Mouse (Mus musculus) intestine, postnatal 0 days (tissue): ENCODE data around the gene Rpl41. TPM values are rescaled to one million over a fixed set of nuclear protein-coding genes. Genes with fewer than 3 reads are reported as not detected.

Source experiments
- ATAC-seq: fragments of 200-750 bp; cut with Nextera tagmentation; 2 replicates; pipeline ENCODE4 v1.8.0; 2017; ENCODE audit warnings: mild to moderate bottlenecking, moderate TSS enrichment, moderate library complexity
- H3K27ac ChIP-seq: fragments of 300-500 bp; sonication (generic); 2 replicates; pipeline ENCODE4 v1.5.1; 2014; ENCODE audit warnings: mild to moderate bottlenecking, low read depth, low read length, moderate library complexity
- H3K27me3 ChIP-seq: fragments of 300-500 bp; sonication (generic); replicated peaks from 2 replicates; pipeline ENCODE4 v1.6.1; 2014; ENCODE audit warnings: low read length, mixed read lengths; ENCODE audit not compliant: control insufficient read depth, insufficient read depth
- H3K36me3 ChIP-seq: fragments of 300-500 bp; sonication (generic); 2 replicates; pipeline ENCODE4 v1.6.1; 2014; ENCODE audit warnings: mild to moderate bottlenecking, moderate library complexity; ENCODE audit not compliant: control insufficient read depth, insufficient read depth
- H3K4me1 ChIP-seq: fragments of 300-500 bp; sonication (generic); replicated peaks from 2 replicates; pipeline ENCODE4 v1.6.1; 2014; ENCODE audit warnings: antibody characterized with exemption, low read length, mixed read lengths; ENCODE audit not compliant: control insufficient read depth, insufficient read depth
- H3K4me2 ChIP-seq: fragments of 300-500 bp; sonication (generic); replicated peaks from 2 replicates; pipeline ENCODE4 v1.6.1; 2014; ENCODE audit warnings: low read depth, mild to moderate bottlenecking, moderate library complexity
- H3K4me3 ChIP-seq: fragments of 300-500 bp; sonication (generic); 2 replicates; pipeline ENCODE4 v1.5.1; 2014; ENCODE audit warnings: low read depth, low read length
- H3K9ac ChIP-seq: fragments of 300-500 bp; sonication (generic); 2 replicates; pipeline ENCODE4 v1.6.1; 2014; ENCODE audit warnings: mild to moderate bottlenecking, low read depth, low read length
- H3K9me3 ChIP-seq: fragments of 300-500 bp; sonication (generic); 2 replicates; pipeline ENCODE4 v1.6.1; 2016; ENCODE audit warnings: mixed run types; ENCODE audit not compliant: control insufficient read depth
- CTCF ChIP-seq: sonication (generic); IDR thresholded peaks from 2 replicates; pipeline ENCODE4 v1.5.1; 2016; ENCODE audit warnings: low read depth, mild to moderate bottlenecking, control low read depth, antibody characterized with exemption, moderate library complexity
- WGBS: fragments of 180-500 bp; shearing (Covaris S2); extraction: QIAGEN DNeasy Blood & Tissue Kit; methylation state at CpG from one replicate; pipeline ENCODE4 v1.1.7; 2014; 5-methylcytosine and 5-hydroxymethylcytosine counted together
- polyA plus RNA-seq: library from polyadenylated mRNA; unstranded; fragments of >200 nt; fragmentation: Nextera tagmentation; extraction: Ambion mirVana; gene quantifications from 2 replicates; pipeline ENCODE4 v1.2.1, GENCODE M21; 2015

The Rpl41 gene
- polyA plus RNA-seq, 1 experiment from 2014 or later: 2,428 TPM

DNA sequence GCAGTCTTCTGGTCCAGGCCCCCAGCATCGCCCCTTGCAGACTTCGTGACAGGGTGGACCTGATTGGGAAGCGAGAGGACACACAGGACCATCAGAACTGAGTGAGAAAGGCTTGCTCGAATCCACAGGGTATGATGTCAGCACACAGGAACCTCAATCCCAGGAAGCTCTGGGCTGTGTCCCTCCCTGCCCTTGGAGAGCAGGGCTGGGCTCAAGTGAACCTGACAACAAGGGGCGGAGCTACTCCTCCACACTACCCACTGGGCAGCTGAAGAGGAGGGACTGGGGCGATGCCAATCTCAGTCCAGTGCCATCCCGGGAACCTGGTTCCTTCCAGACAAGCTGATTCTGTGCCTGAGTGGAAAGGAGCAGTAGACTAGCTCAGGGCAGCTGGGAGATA, 34.5 kb upstream of the Rpl41 start:
- Histone ChIP-seq H3K9ac (0 out of 2 replicates have a peak overlapping the region, but pooled peaks have one; percentile 0), H3K27ac (peak overlapping the region; percentile 57; the same call in 1 of the 2 replicates), H3K4me2 (peak overlapping the region; percentile 35), H3K9me3 (no peaks in the 10 kb centered on the region), H3K4me1 (0 out of 2 replicates have a peak, but pooled peaks cover 5% of the 10 kb centered on the region), H3K4me3 (no peak overlapping the region), H3K27me3 (peaks cover 4% of the 10 kb centered on the region; the same call in 1 of the 2 replicates), H3K36me3 (peaks cover 25% of the 10 kb centered on the region)
- no peak for ATAC-seq
- no peak for TF ChIP-seq CTCF
- 32% methylated on average over 7 of the region's 7 CpGs for WGBS

DNA sequence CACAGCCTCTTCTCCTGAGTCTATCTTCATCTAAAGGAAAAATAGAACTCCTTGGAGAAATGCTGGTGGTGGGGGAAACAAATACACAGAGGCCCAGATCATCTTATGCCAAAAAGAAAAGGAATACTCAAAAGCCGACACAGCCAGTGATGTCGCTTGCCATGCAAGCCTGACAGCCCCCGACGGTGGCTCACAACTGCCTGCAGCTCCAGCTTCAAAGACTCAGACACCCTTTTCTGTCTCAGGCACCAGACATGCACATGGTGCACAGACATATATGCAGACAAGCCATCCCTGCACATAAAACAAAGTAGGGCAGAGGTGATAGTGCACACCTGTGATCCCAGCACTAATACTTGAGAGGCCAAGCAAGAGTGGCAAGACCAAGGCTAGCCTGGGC, 30.6 kb upstream of the Rpl41 start:
- H3K9ac ChIP-seq: no peak overlapping the region
- H3K27ac ChIP-seq: peak overlapping the region; percentile 58
- 64% methylated on average over 4 of the region's 4 CpGs for WGBS
- no peaks in the 10 kb centered on the region for H3K9me3 ChIP-seq
- 0 out of 2 replicates have a peak, but pooled peaks cover 5% of the 10 kb centered on the region for H3K4me1 ChIP-seq
- peaks cover 53% of the 10 kb centered on the region for H3K36me3 ChIP-seq
- no peak for TF ChIP-seq CTCF
- H3K4me3 ChIP-seq: no peak overlapping the region
- ATAC-seq: no peak
- H3K4me2 ChIP-seq: no peak overlapping the region
- no peaks in the 10 kb centered on the region for H3K27me3 ChIP-seq

DNA sequence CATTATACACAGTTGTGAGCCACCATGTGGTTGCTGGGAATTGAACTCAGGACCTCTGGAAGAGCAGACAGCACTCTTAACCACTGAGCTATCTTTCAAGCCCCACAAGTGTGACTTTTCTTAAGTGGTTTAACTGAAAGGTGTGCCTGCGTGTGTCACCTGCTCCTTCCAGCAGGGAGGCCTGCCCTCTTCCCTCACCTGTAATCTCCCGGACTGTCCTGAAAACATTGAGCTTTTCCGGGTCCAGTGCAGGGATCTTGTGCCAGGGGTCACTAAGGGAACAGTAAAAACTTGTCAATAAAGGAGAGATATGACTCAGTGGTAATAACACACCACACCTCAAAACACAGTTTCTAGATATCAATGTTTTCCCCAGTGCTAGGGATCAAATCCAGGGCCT, 30.2 kb upstream of the Rpl41 start:
- peaks cover 58% of the 10 kb centered on the region for H3K36me3 ChIP-seq
- TF ChIP-seq CTCF: peak; percentile 33; the same call in 1 of the 2 replicates
- peak; percentile 93 for ATAC-seq
- H3K27ac ChIP-seq: peak overlapping the region; percentile 58
- no peak overlapping the region for H3K4me2 ChIP-seq
- no peaks in the 10 kb centered on the region for H3K27me3 ChIP-seq
- no peaks in the 10 kb centered on the region for H3K9me3 ChIP-seq
- WGBS: 33% methylated on average over 3 of the region's 3 CpGs
- 0 out of 2 replicates have a peak, but pooled peaks cover 5% of the 10 kb centered on the region for H3K4me1 ChIP-seq
- H3K4me3 ChIP-seq: no peak overlapping the region
- no peak overlapping the region for H3K9ac ChIP-seq

DNA sequence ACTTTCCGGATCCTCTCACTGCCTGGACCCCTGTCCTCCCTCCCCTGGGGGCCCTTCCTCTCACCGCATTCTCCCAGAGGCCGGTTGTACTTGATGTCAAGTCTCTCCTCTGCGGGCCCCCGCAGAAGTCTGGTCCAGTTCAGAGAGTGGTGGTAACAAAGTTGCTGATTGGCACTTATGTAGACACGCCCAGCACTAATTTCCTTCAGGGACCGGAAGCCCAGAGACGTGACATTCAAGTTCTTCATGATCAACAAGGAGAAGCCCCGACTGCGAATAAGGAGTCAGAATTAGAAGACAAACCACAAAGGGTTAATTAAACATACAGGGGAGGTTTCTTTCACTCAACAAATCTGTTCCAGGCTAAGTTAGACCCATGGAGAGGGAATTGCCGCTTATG, 29.2 kb upstream of the Rpl41 start:
- WGBS: 58% methylated on average over 11 of the region's 11 CpGs
- Histone ChIP-seq H3K27me3 (no peaks in the 10 kb centered on the region), H3K4me2 (no peak overlapping the region), H3K9ac (no peak overlapping the region), H3K27ac (0 out of 2 replicates have a peak overlapping the region, but pooled peaks have one; percentile 35), H3K36me3 (peaks cover 66% of the 10 kb centered on the region), H3K4me3 (no peak overlapping the region), H3K4me1 (0 out of 2 replicates have a peak, but pooled peaks cover 5% of the 10 kb centered on the region), H3K9me3 (no peaks in the 10 kb centered on the region)
- no peak for TF ChIP-seq CTCF
- ATAC-seq: no peak

DNA sequence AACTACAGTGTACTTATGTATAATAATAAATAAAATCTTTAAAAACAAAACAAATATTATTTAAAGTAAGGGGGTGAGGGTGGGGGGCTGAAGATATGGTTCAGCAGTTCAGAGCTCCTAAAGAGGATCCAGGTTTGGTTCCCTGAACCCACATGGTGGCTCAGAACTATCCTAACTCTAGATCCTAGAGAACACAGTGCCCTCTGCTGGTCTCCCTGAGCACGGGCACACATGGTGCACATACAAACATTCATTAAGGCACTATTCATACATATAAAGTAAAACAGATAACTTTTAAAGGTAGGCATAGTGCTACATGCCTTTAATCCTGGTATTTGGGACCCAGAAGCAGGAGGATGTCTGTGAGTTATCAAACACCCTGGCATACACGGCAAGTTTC, 26.0 kb upstream of the Rpl41 start:
- 94% methylated on average over 2 of the region's 2 CpGs for WGBS
- Histone ChIP-seq H3K27ac (no peak overlapping the region), H3K4me1 (0 out of 2 replicates have a peak, but pooled peaks cover 4% of the 10 kb centered on the region), H3K9me3 (no peaks in the 10 kb centered on the region), H3K27me3 (no peaks in the 10 kb centered on the region), H3K36me3 (peaks cover 76% of the 10 kb centered on the region), H3K4me3 (no peak overlapping the region), H3K9ac (no peak overlapping the region), H3K4me2 (no peak overlapping the region)
- ATAC-seq: no peak
- TF ChIP-seq CTCF: peak; percentile 65

DNA sequence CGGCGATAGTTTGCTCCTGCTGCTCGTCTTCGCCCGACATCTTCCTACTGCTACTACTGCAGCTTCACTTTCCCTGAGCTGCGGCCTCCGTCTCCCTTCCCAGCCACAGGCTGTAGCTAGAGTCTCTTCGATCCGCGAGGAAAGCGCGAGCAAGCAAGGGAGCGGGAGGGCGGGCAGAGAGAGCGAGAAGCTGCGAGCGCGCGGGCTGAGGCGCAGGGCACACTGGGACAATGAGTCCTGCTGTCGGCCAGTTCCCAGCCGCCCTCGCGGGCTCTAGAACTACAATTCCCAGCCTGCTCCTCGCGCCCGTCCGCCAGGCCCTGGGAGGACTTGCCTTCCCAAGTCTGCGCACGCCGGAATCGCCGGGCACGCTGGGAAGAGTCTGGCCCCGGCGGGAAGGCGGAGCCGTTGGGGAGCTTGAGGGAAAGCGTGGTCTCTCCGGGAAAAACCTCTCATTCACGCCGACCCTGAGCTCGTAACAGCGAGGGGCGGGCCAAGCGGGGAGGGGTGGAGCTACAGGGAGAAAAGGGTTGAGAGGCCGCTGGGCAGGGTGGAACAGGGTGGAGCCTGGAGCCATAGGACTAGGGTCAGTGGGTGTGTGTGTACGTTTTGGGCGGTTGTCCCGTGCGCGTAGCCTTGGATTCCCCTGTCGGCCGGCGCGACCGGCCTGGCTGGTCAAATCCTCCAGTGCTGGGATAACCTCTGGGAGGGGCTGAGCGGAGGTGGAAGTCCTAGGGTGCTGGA, 16.9 kb upstream of the Rpl41 start, which contains the start of gene Pa2g4:
Pa2g4 (minus strand) TSS at position 200 of the 744 bp plus-strand sequence.
- no peaks in the 10 kb centered on the region for H3K27me3 ChIP-seq
- peak within 1 kb of the TSS; percentile 84 for H3K9ac ChIP-seq
- ATAC-seq: peak; percentile 96
- peak within 1 kb of the TSS; percentile 86 for H3K4me3 ChIP-seq
- peak; percentile 37 for TF ChIP-seq CTCF
- peaks cover 46% of the 10 kb centered on the region for H3K36me3 ChIP-seq
- H3K27ac ChIP-seq: peak within 1 kb of the TSS; percentile 90
- H3K9me3 ChIP-seq: no peaks in the 10 kb centered on the region
- H3K4me2 ChIP-seq: peak within 1 kb of the TSS; percentile 91
- under 1% methylated on average over 58 of the region's 58 CpGs for WGBS
- no peaks in the 10 kb centered on the region for H3K4me1 ChIP-seq
